Mouse (Mus musculus): ENCODE measurements around the gene App. TPM values are rescaled to one million over a fixed set of nuclear protein-coding genes. Genes with fewer than 3 reads are reported as not detected.

The App gene
- polyA plus RNA-seq, 1 experiment = 107 TPM

DNA sequence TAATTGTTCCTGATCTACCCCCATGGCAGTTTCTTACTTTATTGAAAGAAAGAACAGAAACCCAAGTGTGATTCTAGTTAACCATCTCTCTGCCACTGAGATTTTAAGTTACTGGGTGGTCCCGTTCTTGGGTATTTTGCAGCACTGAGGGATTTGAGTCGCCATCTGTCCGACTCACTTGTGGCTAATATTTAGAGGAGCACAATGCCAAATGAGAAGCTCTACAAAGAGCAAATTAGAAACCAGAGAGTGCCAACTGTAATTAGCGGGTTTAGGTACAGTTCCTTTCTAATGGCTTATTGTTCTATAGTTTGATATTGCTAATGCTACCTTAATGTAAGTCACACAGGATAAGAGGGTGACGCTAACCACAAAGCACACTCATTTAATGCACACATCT lies 161.4 kb downstream of the App start:
- Histone ChIP-seq H3ac (ENCODE audit: control insufficient read depth, insufficient read length, low read depth) (no peak overlapping the region), H3K79me3 (ENCODE audit: low read depth) (no peaks in the 10 kb centered on the region), H3K27me3 (ENCODE audit: control insufficient read depth, insufficient read depth, insufficient read length) (no peaks in the 10 kb centered on the region), H3K36me3 (ENCODE audit: control insufficient read depth, insufficient read depth) (peaks cover 30% of the 10 kb centered on the region), H3K4me3 (ENCODE audit: insufficient read depth, poor library complexity, severe bottlenecking) (no peak overlapping the region), H3K79me2 (ENCODE audit: control insufficient read depth, insufficient read depth) (no peaks in the 10 kb centered on the region)
- TF ChIP-seq MYOG (IDR thresholded peaks at IDR 0.05; ENCODE audit: control insufficient read depth, extremely low read depth, insufficient read length) (no peak), USF1 (IDR thresholded peaks at IDR 0.05; ENCODE audit: low read depth) (no peak), CEBPB (IDR thresholded peaks at IDR 0.05; ENCODE audit: low read depth) (no peak)

DNA sequence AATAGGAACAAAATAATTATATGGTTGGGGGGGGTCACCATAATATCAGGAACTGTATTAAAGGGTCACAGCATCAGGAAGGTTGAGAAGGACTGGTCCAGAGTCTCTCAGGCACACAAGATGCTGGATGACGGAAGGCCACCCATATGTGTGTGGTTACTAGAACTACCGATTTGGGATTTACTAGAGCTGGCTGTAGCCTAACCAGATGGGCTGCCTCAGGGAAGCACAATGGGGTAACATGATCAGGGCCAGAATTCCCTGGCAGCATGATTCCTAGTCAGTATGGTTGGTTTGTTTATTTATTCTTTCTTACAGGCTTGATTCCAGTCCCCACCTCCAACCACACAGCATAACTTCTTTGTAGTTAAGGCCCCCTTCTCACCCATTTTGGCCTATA lies 162.9 kb downstream of the App start:
- Histone ChIP-seq H3K36me3 (ENCODE audit: control insufficient read depth, insufficient read depth) (peaks cover 30% of the 10 kb centered on the region), H3K27me3 (ENCODE audit: control insufficient read depth, insufficient read depth, insufficient read length) (no peaks in the 10 kb centered on the region), H3K4me3 (ENCODE audit: insufficient read depth, poor library complexity, severe bottlenecking) (no peak overlapping the region), H3K79me3 (ENCODE audit: low read depth) (no peaks in the 10 kb centered on the region), H3ac (ENCODE audit: control insufficient read depth, insufficient read length, low read depth) (no peak overlapping the region), H3K79me2 (ENCODE audit: control insufficient read depth, insufficient read depth) (no peaks in the 10 kb centered on the region)
- TF ChIP-seq MYOG (IDR thresholded peaks at IDR 0.05; ENCODE audit: control insufficient read depth, extremely low read depth, insufficient read length) = no peak
- no peak for TF ChIP-seq USF1 (IDR thresholded peaks at IDR 0.05; ENCODE audit: low read depth)
- no peak for TF ChIP-seq CTCF (IDR thresholded peaks at IDR 0.05; ENCODE audit: control insufficient read depth, insufficient read depth, insufficient read length)
- TF ChIP-seq MAX (IDR thresholded peaks at IDR 0.05) = no peak
- no peak for TF ChIP-seq CEBPB (IDR thresholded peaks at IDR 0.05; ENCODE audit: low read depth)
- TF ChIP-seq FOSL1 (IDR thresholded peaks at IDR 0.05; ENCODE audit: insufficient read depth, low read length, poor library complexity, severe bottlenecking) = no peak
- TF ChIP-seq MYOD1 (IDR thresholded peaks at IDR 0.05; ENCODE audit: control insufficient read depth, insufficient read length, low read depth) = no peak

- Histone ChIP-seq H3K36me3 (ENCODE audit: control insufficient read depth, insufficient read depth) (peaks cover 30% of the 10 kb centered on the region), H3K79me3 (ENCODE audit: low read depth) (no peaks in the 10 kb centered on the region), H3K4me3 (ENCODE audit: insufficient read depth, poor library complexity, severe bottlenecking) (no peak overlapping the region), H3K79me2 (ENCODE audit: control insufficient read depth, insufficient read depth) (no peaks in the 10 kb centered on the region), H3ac (ENCODE audit: control insufficient read depth, insufficient read length, low read depth) (no peak overlapping the region), H3K27me3 (ENCODE audit: control insufficient read depth, insufficient read depth, insufficient read length) (no peaks in the 10 kb centered on the region)
- TF ChIP-seq FOSL1 (IDR thresholded peaks at IDR 0.05; ENCODE audit: insufficient read depth, low read length, poor library complexity, severe bottlenecking) (no peak), CEBPB (IDR thresholded peaks at IDR 0.05; ENCODE audit: low read depth) (no peak), USF1 (IDR thresholded peaks at IDR 0.05; ENCODE audit: low read depth) (no peak), MAX (IDR thresholded peaks at IDR 0.05) (no peak), CTCF (IDR thresholded peaks at IDR 0.05; ENCODE audit: control insufficient read depth, insufficient read depth, insufficient read length) (no peak), MYOD1 (IDR thresholded peaks at IDR 0.05; ENCODE audit: control insufficient read depth, insufficient read length, low read depth) (no peak), MYOG (IDR thresholded peaks at IDR 0.05; ENCODE audit: control insufficient read depth, extremely low read depth, insufficient read length) (no peak)
Observed at GRCm38 (mm10) chr16:85008866-85009645, 164.5 kb downstream of the App start.

DNA sequence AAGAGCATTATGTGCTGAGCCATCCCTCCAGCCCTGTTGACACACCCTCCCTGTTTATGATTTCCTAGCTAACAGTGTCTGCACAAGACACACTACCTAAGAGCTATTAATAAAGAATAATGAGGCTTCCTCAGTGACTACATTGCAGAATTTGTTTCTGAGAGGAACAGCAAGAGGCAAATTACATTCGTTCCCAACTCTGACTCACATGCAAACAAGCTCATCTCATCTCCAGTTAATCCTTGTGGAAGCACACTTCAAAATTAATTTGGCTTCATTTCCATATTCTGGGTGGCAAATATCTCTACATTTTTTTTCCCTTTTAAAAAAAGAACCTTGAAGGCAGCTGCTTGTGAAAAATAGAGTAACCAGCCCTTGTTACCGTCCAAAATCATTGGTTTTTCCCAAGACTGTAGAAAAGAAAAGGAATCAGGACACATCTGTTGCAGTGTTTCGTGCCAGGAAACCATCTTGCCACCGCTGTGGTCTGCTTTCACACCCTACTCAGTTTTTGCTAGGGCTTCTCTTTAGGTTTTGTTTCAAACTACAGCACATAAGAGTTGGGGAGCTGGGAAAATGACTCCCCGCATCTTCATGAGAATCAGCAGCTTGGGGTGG lies 171.5 kb downstream of the App start:
- Histone ChIP-seq H3K36me3 (ENCODE audit: control insufficient read depth, insufficient read depth) (peaks cover 3% of the 10 kb centered on the region), H3K4me3 (ENCODE audit: insufficient read depth, poor library complexity, severe bottlenecking) (no peak overlapping the region), H3K27me3 (ENCODE audit: control insufficient read depth, insufficient read depth, insufficient read length) (no peaks in the 10 kb centered on the region), H3K79me2 (ENCODE audit: control insufficient read depth, insufficient read depth) (no peaks in the 10 kb centered on the region), H3K79me3 (ENCODE audit: low read depth) (no peaks in the 10 kb centered on the region), H3ac (ENCODE audit: control insufficient read depth, insufficient read length, low read depth) (no peak overlapping the region)
- TF ChIP-seq CTCF (IDR thresholded peaks at IDR 0.05; ENCODE audit: control insufficient read depth, insufficient read depth, insufficient read length) (no peak), FOSL1 (IDR thresholded peaks at IDR 0.05; ENCODE audit: insufficient read depth, low read length, poor library complexity, severe bottlenecking) (no peak), CEBPB (IDR thresholded peaks at IDR 0.05; ENCODE audit: low read depth) (no peak), MAX (IDR thresholded peaks at IDR 0.05) (no peak), MYOG (IDR thresholded peaks at IDR 0.05; ENCODE audit: control insufficient read depth, extremely low read depth, insufficient read length) (no peak)

- Histone ChIP-seq H3K36me3 (ENCODE audit: control insufficient read depth, insufficient read depth) (peaks cover 3% of the 10 kb centered on the region), H3K27me3 (ENCODE audit: control insufficient read depth, insufficient read depth, insufficient read length) (no peaks in the 10 kb centered on the region), H3K79me3 (ENCODE audit: low read depth) (no peaks in the 10 kb centered on the region), H3K4me3 (ENCODE audit: insufficient read depth, poor library complexity, severe bottlenecking) (no peak overlapping the region), H3ac (ENCODE audit: control insufficient read depth, insufficient read length, low read depth) (no peak overlapping the region), H3K79me2 (ENCODE audit: control insufficient read depth, insufficient read depth) (no peaks in the 10 kb centered on the region)
- TF ChIP-seq MAX (IDR thresholded peaks at IDR 0.05) = no peak
- no peak for TF ChIP-seq CTCF (IDR thresholded peaks at IDR 0.05; ENCODE audit: control insufficient read depth, insufficient read depth, insufficient read length)
Observed at GRCm38 (mm10) chr16:85000304-85000703, 173.3 kb downstream of the App start.

DNA sequence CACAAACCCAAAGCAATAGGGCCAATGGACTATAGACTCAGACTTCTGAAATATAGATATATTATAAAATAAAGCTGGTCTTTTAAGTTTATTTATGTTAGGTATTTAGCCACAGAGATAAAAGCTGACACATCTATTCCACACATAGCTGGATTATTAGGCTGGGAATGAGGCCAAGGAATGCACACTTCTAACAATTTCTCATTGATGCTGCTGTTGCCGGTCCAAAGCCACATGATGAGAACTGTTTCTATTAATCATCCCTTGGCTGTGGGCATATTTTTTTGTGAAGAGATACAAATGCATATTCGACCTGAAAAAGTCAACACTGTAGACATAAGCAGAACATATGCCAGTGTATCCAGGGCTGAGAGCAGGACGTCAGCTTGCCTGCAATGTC lies 176.0 kb downstream of the App start:
- Histone ChIP-seq H3K79me2 (ENCODE audit: control insufficient read depth, insufficient read depth) (no peaks in the 10 kb centered on the region), H3K4me3 (ENCODE audit: insufficient read depth, poor library complexity, severe bottlenecking) (no peak overlapping the region), H3K27me3 (ENCODE audit: control insufficient read depth, insufficient read depth, insufficient read length) (no peaks in the 10 kb centered on the region), H3K79me3 (ENCODE audit: low read depth) (no peaks in the 10 kb centered on the region), H3ac (ENCODE audit: control insufficient read depth, insufficient read length, low read depth) (no peak overlapping the region), H3K36me3 (ENCODE audit: control insufficient read depth, insufficient read depth) (peaks cover 6% of the 10 kb centered on the region)
- TF ChIP-seq MYOG (IDR thresholded peaks at IDR 0.05; ENCODE audit: control insufficient read depth, extremely low read depth, insufficient read length) (no peak), USF1 (IDR thresholded peaks at IDR 0.05; ENCODE audit: low read depth) (no peak), CTCF (IDR thresholded peaks at IDR 0.05; ENCODE audit: control insufficient read depth, insufficient read depth, insufficient read length) (no peak)

All from C2C12 (cell line).